Mouse (Mus musculus): ENCODE measurements around the gene Olfr1506.
"Not testable (repeated sequence)": the region's sequence is repeated elsewhere in the genome, so short reads cannot be mapped to it uniquely, and the experiment has no call there.

Gene Olfr1506

GRCm38 (mm10) chr2:90224393-90224792 lies at the start of gene Olfr1506:
TSS of gene Olfr1506 (minus strand) at chr2:90224493.
- not testable (repeated sequence) for DNase-seq

GRCm38 (mm10) chr2:90270932-90271331 lies 46.6 kb upstream of the Olfr1506 start, which contains the start of gene Olfr1271:
TSS of gene Olfr1271 (minus strand) at chr2:90271032.
- DNase-seq, result no peak

- no peak for DNase-seq
Observed at GRCm38 (mm10) chr2:90257492-90257891, 33.2 kb upstream of the Olfr1506 start, which contains the start of gene Olfr142. TSS of gene Olfr142 (minus strand) at chr2:90257592.

- not testable (repeated sequence) for DNase-seq
Observed at GRCm38 (mm10) chr2:90199606-90200005, 24.7 kb downstream of the Olfr1506 start.

- DNase-seq, result not testable (repeated sequence)
Observed at GRCm38 (mm10) chr2:90195285-90195684, 29.0 kb downstream of the Olfr1506 start.

GRCm38 (mm10) chr2:90194750-90195149 lies 29.5 kb downstream of the Olfr1506 start:
- DNase-seq, result not testable (repeated sequence)

- not testable (repeated sequence) for DNase-seq
Observed at GRCm38 (mm10) chr2:90187082-90187481, 37.2 kb downstream of the Olfr1506 start.

GRCm38 (mm10) chr2:90186082-90186481 lies 38.2 kb downstream of the Olfr1506 start:
- not testable (repeated sequence) for DNase-seq

All from cerebellum, postnatal 10 days (tissue).